Mouse (Mus musculus): ENCODE measurements around the gene Rin3. TPM values are rescaled to one million over a fixed set of nuclear protein-coding genes. Genes with fewer than 3 reads are reported as not detected.

Gene Rin3
- polyA plus RNA-seq, 1 experiment from 2014 or later, result 9.2 TPM

DNA sequence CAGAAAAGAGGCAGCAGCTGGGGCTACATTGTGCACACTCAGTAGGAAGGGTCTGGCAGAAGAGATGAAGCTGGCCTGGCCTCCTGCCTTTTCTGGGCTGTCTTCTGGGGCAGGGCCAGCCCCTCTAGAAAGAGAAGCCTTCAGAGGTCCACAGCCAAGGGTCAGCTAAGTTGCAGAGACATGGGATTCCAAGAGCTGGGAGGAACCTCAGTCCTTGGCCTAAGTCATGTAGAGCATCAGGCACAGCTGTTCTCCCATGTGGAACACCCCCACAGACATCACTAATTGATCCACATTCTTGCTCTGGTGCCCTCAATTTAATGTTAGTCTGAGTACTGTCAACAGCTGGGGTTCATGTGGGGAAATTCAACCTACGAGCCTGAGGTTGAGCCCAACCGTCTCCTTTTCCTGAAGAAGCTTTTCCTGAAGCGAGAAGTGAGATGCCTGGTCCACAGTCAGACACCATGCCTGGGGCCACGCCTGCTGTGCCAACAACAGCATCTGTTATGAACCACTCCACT, 20.0 kb downstream of the Rin3 start:
- Histone ChIP-seq H3K4me3 (ENCODE audit: low read depth, low read length) (no peak overlapping the region), H3K4me2 (ENCODE audit: low read depth, low read length) (no peak overlapping the region), H3K27ac (ENCODE audit: low read length) (no peak overlapping the region), H3K9me3 (replicated peaks; ENCODE audit: control insufficient read depth, low read length) (no peaks in the 10 kb centered on the region), H3K27me3 (ENCODE audit: control insufficient read depth, insufficient read depth, low read depth, low read length) (no peaks in the 10 kb centered on the region), H3K36me3 (ENCODE audit: control insufficient read depth, insufficient read depth) (no peaks in the 10 kb centered on the region), H3K9ac (ENCODE audit: low read depth, low read length) (no peak overlapping the region), H3K4me1 (ENCODE audit: control insufficient read depth, low read depth, low read length) (peaks cover 37% of the 10 kb centered on the region)
- no peak for ATAC-seq (ENCODE audit: low read depth)
- WGBS (ENCODE audit: insufficient replicate concordance), result 38% methylated on average over 4 of the region's 4 CpGs

DNA sequence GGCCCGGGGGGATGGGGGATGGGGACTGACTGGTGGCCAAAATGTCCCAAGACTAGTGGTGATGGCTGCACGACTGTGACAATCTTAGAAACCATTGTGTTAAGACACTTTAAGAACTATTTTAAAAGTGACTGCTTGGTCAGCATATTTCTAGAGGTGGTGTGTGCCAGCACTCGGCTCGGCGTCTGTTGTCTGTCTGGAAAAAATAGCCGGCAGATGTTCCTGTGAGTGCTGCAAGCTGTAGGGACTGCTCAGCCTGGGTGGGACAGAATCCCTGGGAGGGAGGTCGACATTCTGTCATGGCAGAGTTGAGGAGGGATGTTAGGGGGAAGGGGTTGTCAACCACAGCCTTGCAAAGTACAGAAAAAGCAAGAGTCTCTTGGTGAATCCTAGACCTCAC, 21.0 kb downstream of the Rin3 start:
- Histone ChIP-seq H3K27ac (ENCODE audit: low read length) (no peak overlapping the region), H3K27me3 (ENCODE audit: control insufficient read depth, insufficient read depth, low read depth, low read length) (no peaks in the 10 kb centered on the region), H3K4me3 (ENCODE audit: low read depth, low read length) (no peak overlapping the region), H3K9me3 (replicated peaks; ENCODE audit: control insufficient read depth, low read length) (no peaks in the 10 kb centered on the region), H3K9ac (ENCODE audit: low read depth, low read length) (no peak overlapping the region), H3K4me1 (ENCODE audit: control insufficient read depth, low read depth, low read length) (peaks cover 44% of the 10 kb centered on the region), H3K4me2 (ENCODE audit: low read depth, low read length) (no peak overlapping the region), H3K36me3 (ENCODE audit: control insufficient read depth, insufficient read depth) (no peaks in the 10 kb centered on the region)
- no peak for ATAC-seq (ENCODE audit: low read depth)
- WGBS (ENCODE audit: insufficient replicate concordance), result 46% methylated on average over 7 of the region's 7 CpGs

DNA sequence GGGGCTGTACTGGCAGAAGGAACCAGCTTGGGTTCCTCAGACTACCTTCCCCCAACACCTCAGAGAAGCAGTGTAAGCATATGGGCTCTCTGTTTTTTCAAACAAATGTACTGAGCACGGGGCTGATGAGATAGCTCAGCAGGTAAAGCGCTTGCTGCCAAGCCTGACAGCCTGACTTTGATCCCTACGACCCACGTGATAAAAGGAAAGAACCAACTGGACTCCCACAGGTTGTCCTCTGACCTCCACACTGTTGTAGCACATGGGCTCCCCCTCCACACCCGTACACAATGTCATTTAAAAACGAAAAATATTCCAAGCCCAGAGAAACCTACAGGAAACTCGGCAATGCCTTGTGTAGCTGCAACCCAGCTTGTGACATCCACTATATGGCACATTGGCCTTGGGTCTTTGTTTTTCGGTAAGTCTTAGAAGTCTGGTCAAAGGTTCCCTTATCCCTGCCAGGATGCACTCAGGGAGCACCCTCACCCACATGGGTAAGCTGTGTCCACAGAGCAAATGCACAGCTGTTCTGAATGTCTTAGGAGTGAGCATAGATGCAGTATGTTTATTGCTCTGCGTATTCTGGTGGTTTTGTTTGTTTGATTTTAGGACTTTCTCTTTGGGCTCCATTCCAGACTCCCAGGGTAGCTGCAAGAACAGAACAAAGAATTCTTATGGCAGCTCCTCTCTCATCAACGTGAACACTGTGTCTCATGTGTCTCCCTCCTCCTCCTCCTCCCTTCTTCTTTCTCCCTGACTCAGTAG, 22.4 kb downstream of the Rin3 start:
- H3K4me3 ChIP-seq (ENCODE audit: low read depth, low read length), result no peak overlapping the region
- 44% methylated on average over 10 of the region's 10 CpGs for WGBS (ENCODE audit: insufficient replicate concordance)
- no peaks in the 10 kb centered on the region for H3K9me3 ChIP-seq (replicated peaks; ENCODE audit: control insufficient read depth, low read length)
- H3K27me3 ChIP-seq (ENCODE audit: control insufficient read depth, insufficient read depth, low read depth, low read length), result no peaks in the 10 kb centered on the region
- H3K4me2 ChIP-seq (ENCODE audit: low read depth, low read length), result no peak overlapping the region
- no peaks in the 10 kb centered on the region for H3K36me3 ChIP-seq (ENCODE audit: control insufficient read depth, insufficient read depth)
- H3K9ac ChIP-seq (ENCODE audit: low read depth, low read length), result no peak overlapping the region
- H3K27ac ChIP-seq (ENCODE audit: low read length), result peak overlapping the region; percentile 62
- ATAC-seq (ENCODE audit: low read depth), result peak; percentile 77
- peaks cover 50% of the 10 kb centered on the region for H3K4me1 ChIP-seq (ENCODE audit: control insufficient read depth, low read depth, low read length)

DNA sequence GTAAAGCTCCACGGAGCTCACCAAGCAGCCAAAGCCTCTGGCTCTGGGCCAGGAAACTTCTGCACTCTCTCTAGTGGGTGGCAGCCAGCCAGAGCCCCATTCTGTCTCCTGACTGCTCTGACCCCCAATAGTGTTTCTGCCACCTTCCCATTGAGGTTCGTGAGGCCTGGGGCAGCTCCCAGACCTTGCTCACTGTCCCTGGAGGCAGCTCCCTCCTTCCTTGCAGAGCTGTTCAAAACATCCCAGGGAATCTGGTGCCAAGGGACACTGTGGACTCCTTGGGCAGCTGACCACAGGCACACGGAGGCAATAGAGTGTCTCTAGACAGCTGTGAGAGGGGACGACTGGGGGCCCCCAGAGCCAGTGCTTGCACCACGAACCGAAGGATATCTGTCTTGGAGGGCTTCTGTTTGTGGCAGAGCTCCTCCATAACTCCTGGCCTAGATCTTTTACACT, 25.2 kb downstream of the Rin3 start:
- no peak overlapping the region for H3K4me2 ChIP-seq (ENCODE audit: low read depth, low read length)
- H3K4me3 ChIP-seq (ENCODE audit: low read depth, low read length), result no peak overlapping the region
- peaks cover 2% of the 10 kb centered on the region; the same call in 1 of the 2 replicates for H3K36me3 ChIP-seq (ENCODE audit: control insufficient read depth, insufficient read depth)
- 0 out of 2 replicates have a peak, but pooled peaks have one; percentile 8 for ATAC-seq (ENCODE audit: low read depth)
- peak overlapping the region; percentile 56 for H3K27ac ChIP-seq (ENCODE audit: low read length)
- no peak overlapping the region for H3K9ac ChIP-seq (ENCODE audit: low read depth, low read length)
- no peaks in the 10 kb centered on the region for H3K9me3 ChIP-seq (replicated peaks; ENCODE audit: control insufficient read depth, low read length)
- peaks cover 39% of the 10 kb centered on the region for H3K4me1 ChIP-seq (ENCODE audit: control insufficient read depth, low read depth, low read length)
- H3K27me3 ChIP-seq (ENCODE audit: control insufficient read depth, insufficient read depth, low read depth, low read length), result no peaks in the 10 kb centered on the region
- 37% methylated on average over 6 of the region's 6 CpGs for WGBS (ENCODE audit: insufficient replicate concordance)

DNA sequence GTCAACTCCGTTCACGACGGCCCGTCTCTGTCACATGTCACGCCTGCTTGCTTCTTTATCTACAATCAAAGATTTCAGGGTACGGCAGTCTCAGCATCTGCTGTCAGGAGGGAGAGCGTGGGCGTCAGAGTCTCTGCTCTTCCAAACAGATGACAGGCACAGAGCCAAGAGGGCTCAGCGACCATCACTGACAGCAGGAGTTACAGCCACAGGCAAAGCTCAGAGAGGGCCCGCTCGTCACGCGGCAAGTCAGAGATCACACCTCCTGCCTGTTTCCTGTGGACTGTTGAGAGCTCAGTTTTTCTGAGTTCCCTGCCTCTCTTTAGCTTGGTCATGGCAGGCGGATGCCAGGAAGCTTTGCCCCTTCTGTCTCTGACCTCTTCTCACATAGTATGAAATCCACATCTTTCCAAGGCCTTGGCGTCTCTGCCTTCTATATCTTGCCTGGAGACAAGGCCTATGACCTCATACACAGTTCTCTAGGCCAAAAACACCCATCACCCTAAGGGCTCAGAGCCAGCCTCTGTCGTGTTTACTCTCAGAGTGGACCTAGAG, 25.7 kb downstream of the Rin3 start:
- peaks cover 34% of the 10 kb centered on the region for H3K4me1 ChIP-seq (ENCODE audit: control insufficient read depth, low read depth, low read length)
- peaks cover 7% of the 10 kb centered on the region for H3K36me3 ChIP-seq (ENCODE audit: control insufficient read depth, insufficient read depth)
- 36% methylated on average over 16 of the region's 16 CpGs for WGBS (ENCODE audit: insufficient replicate concordance)

DNA sequence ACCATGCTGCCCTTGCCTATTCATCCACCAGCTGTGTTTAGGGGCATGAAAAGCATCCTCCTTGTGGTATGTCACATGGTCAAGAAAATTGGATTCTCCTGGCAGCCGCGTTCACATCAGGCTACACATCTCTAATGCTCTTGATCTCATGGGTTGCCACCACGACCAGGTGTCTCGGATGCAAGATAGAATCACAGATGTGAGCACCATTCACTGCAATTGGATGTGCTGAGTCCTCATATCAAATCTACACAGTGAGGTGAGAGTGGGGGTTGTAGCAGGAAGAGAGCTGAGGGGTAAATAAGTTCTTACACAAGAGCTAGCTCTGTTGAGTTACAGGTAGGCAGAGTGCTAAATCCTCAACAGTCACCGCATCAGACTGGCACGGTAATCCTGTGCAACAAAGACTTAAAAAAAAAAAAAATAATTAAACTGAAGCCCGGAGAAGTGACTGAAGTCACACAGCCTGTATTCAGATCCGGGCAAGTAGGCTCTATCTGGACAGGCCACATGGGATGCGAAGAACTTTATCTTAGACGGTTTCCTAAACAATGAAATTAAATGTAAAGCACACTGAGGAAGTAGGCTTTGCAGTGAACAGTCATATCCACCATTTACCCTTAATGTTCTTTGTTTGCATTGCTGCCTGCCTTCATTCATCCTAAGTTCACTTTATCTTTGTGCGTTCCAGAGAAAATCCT, 26.4 kb downstream of the Rin3 start:
- 61% methylated on average over 11 of the region's 11 CpGs for WGBS (ENCODE audit: insufficient replicate concordance)
- H3K27ac ChIP-seq (ENCODE audit: low read length), result peak overlapping the region; percentile 59; the same call in 1 of the 2 replicates
- no peak overlapping the region for H3K4me3 ChIP-seq (ENCODE audit: low read depth, low read length)
- no peak overlapping the region for H3K4me2 ChIP-seq (ENCODE audit: low read depth, low read length)
- H3K27me3 ChIP-seq (ENCODE audit: control insufficient read depth, insufficient read depth, low read depth, low read length), result no peaks in the 10 kb centered on the region
- H3K9me3 ChIP-seq (replicated peaks; ENCODE audit: control insufficient read depth, low read length), result no peaks in the 10 kb centered on the region
- H3K36me3 ChIP-seq (ENCODE audit: control insufficient read depth, insufficient read depth), result peaks cover 7% of the 10 kb centered on the region
- ATAC-seq (ENCODE audit: low read depth), result no peak
- peaks cover 27% of the 10 kb centered on the region for H3K4me1 ChIP-seq (ENCODE audit: control insufficient read depth, low read depth, low read length)
- H3K9ac ChIP-seq (ENCODE audit: low read depth, low read length), result no peak overlapping the region

More for the DNA sequence above, 25.7 kb downstream of the Rin3 start:
- peak overlapping the region; percentile 59 for H3K27ac ChIP-seq (ENCODE audit: low read length)
- H3K9me3 ChIP-seq (replicated peaks; ENCODE audit: control insufficient read depth, low read length), result no peaks in the 10 kb centered on the region
- no peak overlapping the region for H3K4me3 ChIP-seq (ENCODE audit: low read depth, low read length)
- no peaks in the 10 kb centered on the region for H3K27me3 ChIP-seq (ENCODE audit: control insufficient read depth, insufficient read depth, low read depth, low read length)
- H3K4me2 ChIP-seq (ENCODE audit: low read depth, low read length), result no peak overlapping the region
- peak; percentile 57 for ATAC-seq (ENCODE audit: low read depth)
- no peak overlapping the region for H3K9ac ChIP-seq (ENCODE audit: low read depth, low read length)

DNA sequence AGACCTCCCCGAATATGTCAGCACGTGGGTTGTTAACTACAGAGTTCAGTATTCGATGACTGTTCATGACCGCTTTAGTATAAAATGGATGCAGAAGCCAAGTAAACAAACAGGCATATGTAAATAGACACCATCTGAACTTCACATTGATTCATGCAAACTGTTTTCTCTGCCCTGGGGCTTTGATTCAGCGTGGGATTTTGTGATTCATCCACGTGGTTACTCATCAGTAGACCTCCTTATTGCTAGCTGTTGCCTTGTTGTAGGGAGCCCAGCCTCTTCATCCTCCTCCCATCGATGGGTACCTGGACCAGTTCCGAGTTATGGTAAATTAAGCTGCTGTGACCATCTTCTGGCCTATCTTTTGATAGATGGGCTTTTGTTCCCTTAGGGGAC, 26.9 kb downstream of the Rin3 start:
- WGBS (ENCODE audit: insufficient replicate concordance), result 70% methylated on average over 8 of the region's 8 CpGs

DNA sequence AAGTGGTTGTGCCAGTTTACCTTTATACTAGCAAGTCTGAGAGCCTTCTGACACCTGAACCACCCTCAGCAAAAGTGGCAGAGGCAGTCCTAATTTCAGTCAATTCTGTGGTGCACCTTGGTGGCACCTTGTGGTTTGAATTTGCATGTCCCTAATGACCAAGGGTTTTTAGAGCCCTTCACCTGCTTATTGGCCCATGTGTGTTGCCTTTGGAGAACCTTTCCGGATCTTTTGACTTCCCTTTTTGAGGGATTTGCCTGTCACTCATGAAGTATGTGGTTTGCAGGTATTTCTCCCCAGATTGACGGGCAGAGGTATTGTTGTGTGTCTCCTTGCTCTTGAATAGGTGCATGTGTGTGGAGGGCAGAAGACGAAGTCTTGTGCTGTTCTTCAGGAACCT, 27.4 kb downstream of the Rin3 start:
- Histone ChIP-seq H3K4me2 (ENCODE audit: low read depth, low read length) (no peak overlapping the region), H3K4me3 (ENCODE audit: low read depth, low read length) (no peak overlapping the region), H3K27me3 (ENCODE audit: control insufficient read depth, insufficient read depth, low read depth, low read length) (no peaks in the 10 kb centered on the region), H3K9me3 (replicated peaks; ENCODE audit: control insufficient read depth, low read length) (no peaks in the 10 kb centered on the region), H3K36me3 (ENCODE audit: control insufficient read depth, insufficient read depth) (peaks cover 13% of the 10 kb centered on the region), H3K27ac (ENCODE audit: low read length) (no peak overlapping the region), H3K9ac (ENCODE audit: low read depth, low read length) (no peak overlapping the region), H3K4me1 (ENCODE audit: control insufficient read depth, low read depth, low read length) (peaks cover 20% of the 10 kb centered on the region)
- ATAC-seq (ENCODE audit: low read depth), result no peak
- WGBS (ENCODE audit: insufficient replicate concordance), result 69% methylated on average over 3 of the region's 3 CpGs

More for the DNA sequence above, 26.9 kb downstream of the Rin3 start:
- Histone ChIP-seq H3K9ac (ENCODE audit: low read depth, low read length) (no peak overlapping the region), H3K9me3 (replicated peaks; ENCODE audit: control insufficient read depth, low read length) (no peaks in the 10 kb centered on the region), H3K27ac (ENCODE audit: low read length) (no peak overlapping the region), H3K4me2 (ENCODE audit: low read depth, low read length) (no peak overlapping the region), H3K27me3 (ENCODE audit: control insufficient read depth, insufficient read depth, low read depth, low read length) (no peaks in the 10 kb centered on the region), H3K4me1 (ENCODE audit: control insufficient read depth, low read depth, low read length) (peaks cover 21% of the 10 kb centered on the region), H3K36me3 (ENCODE audit: control insufficient read depth, insufficient read depth) (peaks cover 10% of the 10 kb centered on the region), H3K4me3 (ENCODE audit: low read depth, low read length) (no peak overlapping the region)
- no peak for ATAC-seq (ENCODE audit: low read depth)

All from liver, embryonic 16.5 days (tissue).